Mouse (Mus musculus) neural tube, embryonic 15.5 days (tissue): ENCODE results near the gene Ercc6l2. TPM values are rescaled to one million over a fixed set of nuclear protein-coding genes. Genes with fewer than 3 reads are reported as not detected.
A peak's percentile ranks its signal among the peaks of the same experiment; 100 is the strongest.

Experiments
- ATAC-seq: fragments of 200-750 bp; cut with Nextera tagmentation; 2 replicates; pipeline ENCODE4 v1.8.0; 2017; ENCODE audit warnings: mild to moderate bottlenecking, moderate TSS enrichment, moderate library complexity; ENCODE audit not compliant: low FRiP score
- H3K27ac ChIP-seq: fragments of 300-500 bp; sonication (generic); replicated peaks from 2 replicates; pipeline ENCODE4 v1.5.1; 2015; ENCODE audit warnings: mild to moderate bottlenecking, inconsistent platforms
- H3K27me3 ChIP-seq: fragments of 300-500 bp; sonication (generic); replicated peaks from 2 replicates; pipeline ENCODE4 v1.6.1; 2015; ENCODE audit warnings: inconsistent platforms
- H3K36me3 ChIP-seq: fragments of 300-500 bp; sonication (generic); 2 replicates; pipeline ENCODE4 v1.6.1; 2015; ENCODE audit warnings: inconsistent platforms
- H3K4me1 ChIP-seq: fragments of 300-500 bp; sonication (generic); 2 replicates; pipeline ENCODE4 v1.6.1; 2015; ENCODE audit warnings: inconsistent platforms
- H3K4me2 ChIP-seq: fragments of 300-500 bp; sonication (generic); 2 replicates; pipeline ENCODE4 v1.6.1; 2015; ENCODE audit warnings: inconsistent platforms, mild to moderate bottlenecking, moderate library complexity
- H3K4me3 ChIP-seq: fragments of 300-500 bp; sonication (generic); replicated peaks from 2 replicates; pipeline ENCODE4 v1.5.1; 2015; ENCODE audit warnings: mild to moderate bottlenecking, inconsistent platforms
- H3K9ac ChIP-seq: fragments of 300-500 bp; sonication (generic); replicated peaks from 2 replicates; pipeline ENCODE4 v1.6.1; 2015; ENCODE audit warnings: mild to moderate bottlenecking, inconsistent platforms
- H3K9me3 ChIP-seq: fragments of 300-500 bp; sonication (generic); replicated peaks from 2 replicates; pipeline ENCODE4 v1.6.1; 2016; ENCODE audit warnings: inconsistent platforms
- WGBS: fragments of 180-500 bp; shearing (Covaris S2); methylation state at CpG from one replicate; pipeline ENCODE4 v1.1.7; 2015; ENCODE audit warnings: mixed read lengths; 5-methylcytosine and 5-hydroxymethylcytosine counted together
- polyA plus RNA-seq: library from polyadenylated mRNA; unstranded; fragments of >200 nt; fragmentation: Nextera tagmentation; extraction: Ambion mirVana; gene quantifications from 2 replicates; pipeline ENCODE4 v1.2.1, GENCODE M21; 2015

Gene Ercc6l2
- polyA plus RNA-seq, 1 experiment from 2014 or later: 14.7 TPM

GRCm38 (mm10) chr13:63886429-63887052 is 71.5 kb downstream of the Ercc6l2 start:
- Histone ChIP-seq H3K9ac (no peak overlapping the region), H3K36me3 (0 out of 2 replicates have a peak, but pooled peaks cover 5% of the 10 kb centered on the region), H3K27me3 (no peaks in the 10 kb centered on the region), H3K9me3 (no peaks in the 10 kb centered on the region), H3K4me3 (no peak overlapping the region), H3K4me2 (no peak overlapping the region), H3K27ac (no peak overlapping the region), H3K4me1 (no peaks in the 10 kb centered on the region)
- WGBS: 93% methylated on average over 3 of the region's 3 CpGs
- no peak for ATAC-seq

DNA sequence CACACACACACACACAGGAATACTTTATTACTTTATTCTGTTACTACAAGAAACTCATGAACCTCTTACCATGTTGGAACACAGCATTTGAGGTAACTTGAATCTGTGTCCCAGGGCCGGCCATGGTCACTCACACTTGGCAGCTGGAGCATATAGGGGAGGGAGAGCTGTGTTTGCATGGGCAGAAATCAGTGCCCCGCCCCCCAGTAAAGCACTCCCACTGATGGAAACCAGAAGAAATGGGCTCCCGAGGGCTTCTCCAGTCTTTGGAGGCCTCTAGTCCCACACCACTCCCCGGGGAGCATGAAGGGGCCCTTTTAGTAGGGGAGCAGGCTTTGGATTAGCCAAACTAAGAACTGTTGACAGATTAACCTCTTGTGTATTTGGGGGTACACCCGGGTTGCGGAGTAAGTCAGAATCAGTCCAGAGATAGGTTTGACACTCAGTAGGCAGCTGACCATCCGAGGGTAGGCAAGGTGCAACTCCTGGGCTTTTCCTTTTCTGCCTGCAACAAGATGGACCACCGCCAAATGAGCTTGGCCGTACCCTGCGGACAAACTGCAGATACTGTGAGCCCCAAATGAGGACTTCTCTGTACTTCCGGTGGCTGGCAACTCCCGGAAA is 85.8 kb downstream of the Ercc6l2 start:
- H3K9ac ChIP-seq: peak overlapping the region; percentile 41; the same call in 1 of the 2 replicates

GRCm38 (mm10) chr13:63901303-63901713 is 86.3 kb downstream of the Ercc6l2 start:
- Histone ChIP-seq H3K9me3 (no peaks in the 10 kb centered on the region), H3K9ac (peak overlapping the region; percentile 41; the same call in 1 of the 2 replicates), H3K4me2 (peak overlapping the region; percentile 76), H3K27ac (peak overlapping the region; percentile 48), H3K36me3 (peaks cover 10% of the 10 kb centered on the region; the same call in 1 of the 2 replicates), H3K27me3 (0 out of 2 replicates have a peak, but pooled peaks cover 2% of the 10 kb centered on the region), H3K4me1 (peaks cover 17% of the 10 kb centered on the region), H3K4me3 (peak overlapping the region; percentile 34)
- WGBS: under 1% methylated on average over 17 of the region's 17 CpGs
- ATAC-seq: peak; percentile 80

More for the DNA sequence above, 85.8 kb downstream of the Ercc6l2 start:
- Histone ChIP-seq H3K9me3 (no peaks in the 10 kb centered on the region), H3K4me1 (peaks cover 17% of the 10 kb centered on the region), H3K27ac (peak overlapping the region; percentile 48; the same call in 1 of the 2 replicates), H3K4me2 (peak overlapping the region; percentile 76), H3K36me3 (peaks cover 12% of the 10 kb centered on the region; the same call in 1 of the 2 replicates), H3K27me3 (0 out of 2 replicates have a peak, but pooled peaks cover 2% of the 10 kb centered on the region), H3K4me3 (peak overlapping the region; percentile 34)
- ATAC-seq: 0 out of 2 replicates have a peak, but pooled peaks have one; percentile 13
- 19% methylated on average over 12 of the region's 12 CpGs for WGBS

- ATAC-seq: peak; percentile 82
- H3K4me2 ChIP-seq: peak overlapping the region; percentile 76
- WGBS: 15% methylated on average over 28 of the region's 28 CpGs
- H3K9ac ChIP-seq: peak overlapping the region; percentile 41; the same call in 1 of the 2 replicates
- peaks cover 2% of the 10 kb centered on the region; the same call in 1 of the 2 replicates for H3K27me3 ChIP-seq
- peak overlapping the region; percentile 48 for H3K27ac ChIP-seq
- peaks cover 17% of the 10 kb centered on the region for H3K4me1 ChIP-seq
- no peaks in the 10 kb centered on the region for H3K9me3 ChIP-seq
- peaks cover 6% of the 10 kb centered on the region; the same call in 1 of the 2 replicates for H3K36me3 ChIP-seq
- peak overlapping the region; percentile 34 for H3K4me3 ChIP-seq
These were observed 86.9 kb downstream of the Ercc6l2 start for GRCm38 (mm10) chr13:63901714-63902597.

DNA sequence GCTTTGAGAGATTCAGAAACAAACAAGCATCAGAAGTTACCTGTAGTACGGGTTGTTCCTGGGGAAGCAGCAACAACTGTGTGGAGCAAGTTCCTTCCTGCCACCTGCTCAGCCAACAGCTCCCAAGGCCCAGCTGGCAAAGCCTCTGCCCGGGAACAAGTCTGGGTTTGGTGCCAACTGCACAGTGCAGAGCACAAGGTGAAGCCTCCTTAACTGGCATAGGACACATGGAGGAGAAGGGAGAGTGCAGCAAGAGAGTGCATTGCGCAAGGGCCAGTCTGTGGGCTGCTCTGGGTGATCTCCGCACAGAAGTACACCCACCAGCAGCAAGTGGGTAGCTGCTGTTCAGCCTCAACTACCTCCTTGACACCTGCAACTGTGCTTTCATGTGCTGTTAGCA is 91.5 kb downstream of the Ercc6l2 start:
- Histone ChIP-seq H3K4me3 (no peak overlapping the region), H3K27ac (no peak overlapping the region), H3K4me1 (peaks cover 7% of the 10 kb centered on the region), H3K9ac (no peak overlapping the region), H3K27me3 (no peaks in the 10 kb centered on the region; the same call in 1 of the 2 replicates), H3K9me3 (no peaks in the 10 kb centered on the region), H3K36me3 (no peaks in the 10 kb centered on the region), H3K4me2 (no peak overlapping the region)
- 82% methylated on average over 4 of the region's 4 CpGs for WGBS
- ATAC-seq: no peak

DNA sequence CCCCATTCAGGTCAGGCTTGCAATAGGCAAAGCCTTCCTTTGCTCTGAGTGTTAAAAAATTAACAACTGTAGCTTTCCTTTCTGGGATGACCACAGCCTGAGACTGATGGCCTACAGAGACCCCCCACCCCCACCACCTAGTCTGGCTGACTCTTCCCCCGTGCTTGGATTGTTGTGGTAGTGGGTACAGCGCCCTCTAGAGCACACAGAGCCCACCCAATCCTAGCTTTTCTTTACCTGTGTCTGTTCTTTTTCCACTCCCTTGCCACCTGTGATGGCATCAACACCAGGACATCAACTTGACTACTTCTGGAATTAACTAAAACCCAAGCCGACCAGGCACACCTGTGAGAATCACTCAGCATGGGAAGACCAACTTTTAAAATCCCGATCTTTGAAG is 92.4 kb downstream of the Ercc6l2 start:
- Histone ChIP-seq H3K9me3 (no peaks in the 10 kb centered on the region), H3K27ac (no peak overlapping the region), H3K9ac (no peak overlapping the region), H3K4me1 (no peaks in the 10 kb centered on the region), H3K4me3 (no peak overlapping the region), H3K36me3 (no peaks in the 10 kb centered on the region), H3K27me3 (no peaks in the 10 kb centered on the region; the same call in 1 of the 2 replicates), H3K4me2 (no peak overlapping the region)
- no peak for ATAC-seq
- 56% methylated on average over 4 of the region's 4 CpGs for WGBS

- Histone ChIP-seq H3K4me1 (no peaks in the 10 kb centered on the region), H3K27me3 (no peaks in the 10 kb centered on the region; the same call in 1 of the 2 replicates), H3K9ac (no peak overlapping the region), H3K9me3 (no peaks in the 10 kb centered on the region), H3K36me3 (no peaks in the 10 kb centered on the region), H3K4me3 (no peak overlapping the region), H3K4me2 (no peak overlapping the region), H3K27ac (no peak overlapping the region)
- no peak for ATAC-seq
- WGBS: 66% methylated on average over 5 of the region's 5 CpGs
These were observed 95.2 kb downstream of the Ercc6l2 start for GRCm38 (mm10) chr13:63910141-63910804.

GRCm38 (mm10) chr13:63911617-63912016 is 96.6 kb downstream of the Ercc6l2 start:
- Histone ChIP-seq H3K4me2 (no peak overlapping the region), H3K27ac (no peak overlapping the region), H3K9ac (no peak overlapping the region), H3K36me3 (no peaks in the 10 kb centered on the region), H3K4me3 (no peak overlapping the region), H3K9me3 (no peaks in the 10 kb centered on the region), H3K27me3 (no peaks in the 10 kb centered on the region; the same call in 1 of the 2 replicates), H3K4me1 (no peaks in the 10 kb centered on the region)
- ATAC-seq: no peak
- WGBS: 90% methylated on average over 2 of the region's 3 CpGs

GRCm38 (mm10) chr13:63913136-63913535 is 98.1 kb downstream of the Ercc6l2 start:
- H3K4me2 ChIP-seq: no peak overlapping the region
- peaks cover 12% of the 10 kb centered on the region for H3K4me1 ChIP-seq
- H3K27me3 ChIP-seq: no peaks in the 10 kb centered on the region
- no peaks in the 10 kb centered on the region for H3K9me3 ChIP-seq
- no peaks in the 10 kb centered on the region for H3K36me3 ChIP-seq
- WGBS: 90% methylated on average over 6 of the region's 6 CpGs
- no peak overlapping the region for H3K4me3 ChIP-seq
- no peak for ATAC-seq
- H3K9ac ChIP-seq: no peak overlapping the region
- H3K27ac ChIP-seq: no peak overlapping the region

GRCm38 (mm10) chr13:63915176-63915575 is 100.1 kb downstream of the Ercc6l2 start:
- 81% methylated on average over 3 of the region's 3 CpGs for WGBS

DNA sequence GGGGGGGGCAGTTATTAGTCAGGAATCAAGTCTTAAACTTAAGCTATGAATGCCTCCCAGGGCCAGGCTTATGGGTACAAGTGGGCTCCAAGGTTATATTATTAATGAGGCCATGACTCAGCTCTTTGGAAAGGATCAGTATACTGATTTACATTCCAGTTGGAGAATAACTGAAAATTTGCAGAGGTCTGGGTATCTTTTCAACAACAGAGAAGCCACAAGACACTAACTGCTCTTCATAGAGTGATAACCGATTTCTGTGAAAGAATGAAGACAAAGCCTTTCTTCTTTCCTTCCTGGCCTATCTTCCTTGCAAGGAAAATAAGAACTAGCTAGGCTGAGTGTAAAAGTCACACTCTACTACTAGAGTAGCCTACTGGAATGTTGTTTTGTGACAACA is 100.6 kb downstream of the Ercc6l2 start:
- no peak for ATAC-seq
- H3K4me2 ChIP-seq: no peak overlapping the region
- no peaks in the 10 kb centered on the region for H3K9me3 ChIP-seq
- WGBS: 80% methylated on average over 1 of the region's 1 CpGs
- H3K4me3 ChIP-seq: no peak overlapping the region
- H3K4me1 ChIP-seq: peaks cover 28% of the 10 kb centered on the region
- H3K27ac ChIP-seq: no peak overlapping the region
- no peak overlapping the region for H3K9ac ChIP-seq
- H3K36me3 ChIP-seq: no peaks in the 10 kb centered on the region
- no peaks in the 10 kb centered on the region for H3K27me3 ChIP-seq

More at GRCm38 (mm10) chr13:63915176-63915575, 100.1 kb downstream of the Ercc6l2 start:
- Histone ChIP-seq H3K27me3 (no peaks in the 10 kb centered on the region), H3K36me3 (no peaks in the 10 kb centered on the region), H3K4me1 (peaks cover 28% of the 10 kb centered on the region), H3K4me3 (no peak overlapping the region), H3K27ac (no peak overlapping the region), H3K4me2 (no peak overlapping the region), H3K9ac (no peak overlapping the region), H3K9me3 (no peaks in the 10 kb centered on the region)
- ATAC-seq: no peak
